Mouse (Mus musculus) testis, adult 2 months (tissue): ENCODE data around the gene Synj2.

Experiments
- CTCF ChIP-seq: fragments of 200-500 bp; IDR thresholded peaks from 2 replicates; pipeline ENCODE4 v1.5.1; 2012; ENCODE audit warnings: low read depth, mild to moderate bottlenecking, inconsistent platforms, low read length, moderate library complexity; ENCODE audit not compliant: control insufficient read depth, insufficient read depth, insufficient replicate concordance
- POLR2A ChIP-seq: fragments of 200-500 bp; IDR thresholded peaks from 2 replicates; pipeline ENCODE4 v1.6.1; 2012; ENCODE audit warnings: low read depth, mild to moderate bottlenecking, inconsistent platforms, low read length, moderate library complexity; ENCODE audit not compliant: control insufficient read depth

DNA sequence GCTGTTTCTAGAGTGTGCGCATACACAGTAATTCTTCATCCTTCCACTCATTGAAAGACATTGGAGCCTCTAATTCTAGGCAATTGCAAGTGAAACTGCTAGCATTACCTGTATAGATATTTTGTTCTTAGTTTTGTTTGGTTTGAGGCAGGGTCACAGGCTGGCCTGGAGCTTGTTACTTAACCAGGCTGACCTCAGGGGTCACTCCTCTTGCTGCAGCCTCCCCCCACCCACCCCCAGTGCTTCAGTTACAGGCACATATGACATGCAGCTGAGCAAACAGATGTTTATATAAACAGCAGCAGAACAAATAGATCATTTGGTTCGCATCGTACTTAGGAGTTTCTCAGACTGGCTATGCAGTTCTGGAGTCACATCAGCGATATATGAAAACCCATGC is 28.3 kb upstream of the Synj2 start:
- TF ChIP-seq CTCF (no peak), POLR2A (no peak)
